Comparison of ENCODE assay signal across 9 mouse cellular contexts in the genomic region with DNA sequence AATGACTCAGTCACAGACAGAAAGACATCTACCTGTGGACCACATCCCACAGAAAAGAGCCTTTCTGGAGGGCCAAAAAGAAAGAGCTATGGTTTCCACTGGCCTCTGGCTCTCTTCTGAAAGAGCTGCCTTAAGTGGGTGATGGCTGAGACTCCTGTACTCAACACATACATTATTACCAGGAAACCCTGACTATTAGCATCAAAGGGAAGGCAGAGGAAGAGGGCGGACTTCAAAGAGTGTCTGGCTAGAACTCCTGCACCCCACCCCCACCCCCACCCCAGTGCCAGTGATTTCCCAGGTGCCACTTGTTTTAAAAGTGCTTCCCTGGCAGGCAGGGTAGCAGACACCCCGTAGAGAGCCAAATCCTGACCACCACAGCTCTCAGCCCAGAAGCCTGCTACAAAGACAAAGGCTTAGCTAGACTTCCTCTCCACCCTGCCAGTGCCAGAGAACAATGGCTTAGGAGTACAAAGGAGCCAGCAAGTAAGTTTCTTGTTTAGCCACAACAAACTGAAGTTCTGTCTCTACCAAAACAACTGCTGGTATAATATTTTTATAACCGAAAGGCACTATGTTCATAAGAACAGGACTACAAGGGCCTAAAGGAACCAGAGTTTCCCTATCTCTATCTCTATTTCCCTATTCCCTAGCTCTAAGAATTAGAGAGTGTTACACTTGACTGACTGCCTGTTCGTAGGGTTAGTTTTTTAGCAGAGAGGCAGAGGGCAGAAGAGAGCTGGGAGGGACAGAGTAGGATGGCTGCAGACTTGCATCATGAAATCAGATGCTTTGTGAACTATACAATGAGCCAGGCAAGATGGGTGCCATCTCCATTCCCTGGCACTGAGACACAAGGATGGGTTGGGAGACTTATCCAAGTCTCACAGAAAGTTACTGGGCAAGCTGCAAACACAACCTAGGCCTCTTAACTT. TPM values are rescaled to one million over a fixed set of nuclear protein-coding genes. Genes with fewer than 3 reads are reported as not detected.
DNase-seq lines count a peak whose midpoint lies in the region; ATAC-seq lines count a peak whose summit lies in the region.
"Had no signal": no experiment of that assay in that cellular context is flagged by ENCODE, and none has a peak within 500 bp of the region (broad histone marks: within the 10 kb centered on the region; RNA-seq: fewer than 3 reads in every experiment).

No protein-coding gene starts in this region.

- no peaks in the 10 kb centered on the region for H3K27me3 ChIP-seq in midbrain, embryonic 10.5 days (ENCODE audit: low read depth, poor library complexity, severe bottlenecking)
- H3K27me3 ChIP-seq in midbrain, embryonic 16.5 days (ENCODE audit: control insufficient read depth, insufficient read depth, low read depth, low read length) = no peaks in the 10 kb centered on the region
- H3K27me3 ChIP-seq in embryonic facial prominence, embryonic 12.5 days = no peaks in the 10 kb centered on the region
- H3K27me3 ChIP-seq in limb, embryonic 12.5 days = no peaks in the 10 kb centered on the region
- H3K27me3 ChIP-seq: liver, embryonic 13.5 days had no signal

- WGBS in midbrain, embryonic 10.5 days = 10% methylated on average over 4 of the region's 4 CpGs
- WGBS in midbrain, embryonic 16.5 days = 14% methylated on average over 4 of the region's 4 CpGs
- WGBS in embryonic facial prominence, embryonic 12.5 days = 36% methylated on average over 4 of the region's 4 CpGs
- WGBS in limb, embryonic 12.5 days = 16% methylated on average over 4 of the region's 4 CpGs

- H3K27ac ChIP-seq in midbrain, embryonic 10.5 days (replicated peaks) = peak overlapping the region; percentile 87
- no peak overlapping the region for H3K27ac ChIP-seq in midbrain, embryonic 16.5 days (ENCODE audit: low read length)
- H3K27ac ChIP-seq in embryonic facial prominence, embryonic 12.5 days = peak overlapping the region; percentile 50
- peak overlapping the region; percentile 67 for H3K27ac ChIP-seq in limb, embryonic 12.5 days
- H3K27ac ChIP-seq: liver, embryonic 13.5 days had no signal

- no peak overlapping the region for H3K4me2 ChIP-seq in midbrain, embryonic 16.5 days (ENCODE audit: low read length)
- H3K4me2 ChIP-seq in embryonic facial prominence, embryonic 12.5 days (replicated peaks) = no peak overlapping the region
- H3K4me2 ChIP-seq in limb, embryonic 12.5 days = no peak overlapping the region
- H3K4me2 ChIP-seq: liver, embryonic 13.5 days had no signal

- no peak for ATAC-seq in midbrain, embryonic 16.5 days
- ATAC-seq in embryonic facial prominence, embryonic 12.5 days (ENCODE audit: insufficient number of reproducible peaks, insufficient read depth, low FRiP score, low TSS enrichment) = no peak
- ATAC-seq in limb, embryonic 12.5 days (ENCODE audit: insufficient number of reproducible peaks, insufficient read depth, low FRiP score, low TSS enrichment, low read depth) = no peak

- H3K4me3 ChIP-seq in midbrain, embryonic 10.5 days = no peak overlapping the region
- H3K4me3 ChIP-seq in midbrain, embryonic 16.5 days (ENCODE audit: low read depth, low read length) = no peak overlapping the region
- no peak overlapping the region for H3K4me3 ChIP-seq in embryonic facial prominence, embryonic 12.5 days
- no peak overlapping the region for H3K4me3 ChIP-seq in limb, embryonic 12.5 days (replicated peaks)
- H3K4me3 ChIP-seq: liver, embryonic 13.5 days had no signal

- no peak overlapping the region for H3K9ac ChIP-seq in midbrain, embryonic 16.5 days (ENCODE audit: low read depth, low read length)
- H3K9ac ChIP-seq in embryonic facial prominence, embryonic 12.5 days = no peak overlapping the region
- H3K9ac ChIP-seq in limb, embryonic 12.5 days (replicated peaks) = peak overlapping the region; percentile 34; the same call in 1 of the 2 replicates
- H3K9ac ChIP-seq: liver, embryonic 13.5 days had no signal

- peaks cover 61% of the 10 kb centered on the region for H3K4me1 ChIP-seq in midbrain, embryonic 10.5 days
- H3K4me1 ChIP-seq in midbrain, embryonic 16.5 days (ENCODE audit: control insufficient read depth, insufficient read depth, low read length) = peaks cover 13% of the 10 kb centered on the region
- 0 out of 2 replicates have a peak, but pooled peaks cover 2% of the 10 kb centered on the region for H3K4me1 ChIP-seq in embryonic facial prominence, embryonic 12.5 days
- peaks cover 24% of the 10 kb centered on the region for H3K4me1 ChIP-seq in limb, embryonic 12.5 days (replicated peaks)
- H3K4me1 ChIP-seq: liver, embryonic 13.5 days had no signal

- no peaks in the 10 kb centered on the region for H3K9me3 ChIP-seq in midbrain, embryonic 10.5 days (replicated peaks)
- H3K9me3 ChIP-seq in midbrain, embryonic 16.5 days (replicated peaks; ENCODE audit: control insufficient read depth, low read length, poor library complexity, severe bottlenecking) = no peaks in the 10 kb centered on the region
- H3K9me3 ChIP-seq in embryonic facial prominence, embryonic 12.5 days = no peaks in the 10 kb centered on the region
- H3K9me3 ChIP-seq in limb, embryonic 12.5 days = no peaks in the 10 kb centered on the region
- H3K9me3 ChIP-seq: liver, embryonic 13.5 days had no signal

- DNase-seq in midbrain, embryonic 10.5 days (ENCODE audit: low spot score) = peak; percentile 65
- no peak for DNase-seq in frontal cortex, postnatal 14 days (ENCODE audit: low spot score in 2 of 2)
- no peak for DNase-seq in right cerebral cortex, postnatal 10 days (ENCODE audit: low spot score in 2 of 2)
- no peak for DNase-seq in urinary bladder, postnatal 10 days (ENCODE audit: low spot score)
- DNase-seq: cerebellum, adult 11 months; liver, embryonic 13.5 days had no signal

- H3K36me3 ChIP-seq in midbrain, embryonic 10.5 days = peaks cover 56% of the 10 kb centered on the region
- H3K36me3 ChIP-seq in midbrain, embryonic 16.5 days (ENCODE audit: control insufficient read depth, insufficient read depth, low read length) = peaks cover 9% of the 10 kb centered on the region
- H3K36me3 ChIP-seq in embryonic facial prominence, embryonic 12.5 days = peaks cover 66% of the 10 kb centered on the region
- peaks cover 76% of the 10 kb centered on the region for H3K36me3 ChIP-seq in limb, embryonic 12.5 days

RNA-seq across cellular contexts. Expression of a gene that starts 29.3 kb away (rescaled TPM):
- polyA plus RNA-seq in midbrain, embryonic 10.5 days (2016; fragmentation: Nextera tagmentation; extraction: Ambion mirVana) = 45.3 and 51.4 TPM in 2 replicates
- 64.9 and 67.9 TPM in 2 replicates for polyA plus RNA-seq in midbrain, embryonic 16.5 days (2015; fragmentation: Nextera tagmentation; extraction: Ambion mirVana)
- 50.5 and 58.7 TPM in 2 replicates for polyA plus RNA-seq in embryonic facial prominence, embryonic 12.5 days (2016; fragmentation: Nextera tagmentation; extraction: Ambion mirVana)
- polyA plus RNA-seq in limb, embryonic 12.5 days (2016; fragmentation: Nextera tagmentation; extraction: Ambion mirVana) = 55.7 and 60.3 TPM in 2 replicates

RNA-seq across cellular contexts. Expression of a gene that starts 32.8 kb away (rescaled TPM):
- 0.28 and 0.30 TPM in 2 replicates for polyA plus RNA-seq in midbrain, embryonic 10.5 days (2016; fragmentation: Nextera tagmentation; extraction: Ambion mirVana)
- polyA plus RNA-seq in midbrain, embryonic 16.5 days (2015; fragmentation: Nextera tagmentation; extraction: Ambion mirVana) = 0.35 TPM in 1 of 2 replicates, not detected in the other
- polyA plus RNA-seq in embryonic facial prominence, embryonic 12.5 days (2016; fragmentation: Nextera tagmentation; extraction: Ambion mirVana) = 0.61 and 1.00 TPM in 2 replicates
- 0.74 and 0.81 TPM in 2 replicates for polyA plus RNA-seq in limb, embryonic 12.5 days (2016; fragmentation: Nextera tagmentation; extraction: Ambion mirVana)
